Mouse (Mus musculus) layer of hippocampus, postnatal 36 days (tissue): ENCODE results near the gene Ccnk. TPM values are rescaled to one million over a fixed set of nuclear protein-coding genes. Genes with fewer than 3 reads are reported as not detected.

ENCODE experiments used
- DNase-seq, 2 experiments: peaks; one replicate each; pipeline ENCODE4 v3.0.0; 2022
- total RNA-seq, 2 experiments: library from RNA; stranded (reverse); gene quantifications; 2 replicates each; pipeline ENCODE4 v1.2.3; 2021

Ccnk gene
- total RNA-seq: 10 to 100 TPM; 26.9 to 31.2 TPM

DNA sequence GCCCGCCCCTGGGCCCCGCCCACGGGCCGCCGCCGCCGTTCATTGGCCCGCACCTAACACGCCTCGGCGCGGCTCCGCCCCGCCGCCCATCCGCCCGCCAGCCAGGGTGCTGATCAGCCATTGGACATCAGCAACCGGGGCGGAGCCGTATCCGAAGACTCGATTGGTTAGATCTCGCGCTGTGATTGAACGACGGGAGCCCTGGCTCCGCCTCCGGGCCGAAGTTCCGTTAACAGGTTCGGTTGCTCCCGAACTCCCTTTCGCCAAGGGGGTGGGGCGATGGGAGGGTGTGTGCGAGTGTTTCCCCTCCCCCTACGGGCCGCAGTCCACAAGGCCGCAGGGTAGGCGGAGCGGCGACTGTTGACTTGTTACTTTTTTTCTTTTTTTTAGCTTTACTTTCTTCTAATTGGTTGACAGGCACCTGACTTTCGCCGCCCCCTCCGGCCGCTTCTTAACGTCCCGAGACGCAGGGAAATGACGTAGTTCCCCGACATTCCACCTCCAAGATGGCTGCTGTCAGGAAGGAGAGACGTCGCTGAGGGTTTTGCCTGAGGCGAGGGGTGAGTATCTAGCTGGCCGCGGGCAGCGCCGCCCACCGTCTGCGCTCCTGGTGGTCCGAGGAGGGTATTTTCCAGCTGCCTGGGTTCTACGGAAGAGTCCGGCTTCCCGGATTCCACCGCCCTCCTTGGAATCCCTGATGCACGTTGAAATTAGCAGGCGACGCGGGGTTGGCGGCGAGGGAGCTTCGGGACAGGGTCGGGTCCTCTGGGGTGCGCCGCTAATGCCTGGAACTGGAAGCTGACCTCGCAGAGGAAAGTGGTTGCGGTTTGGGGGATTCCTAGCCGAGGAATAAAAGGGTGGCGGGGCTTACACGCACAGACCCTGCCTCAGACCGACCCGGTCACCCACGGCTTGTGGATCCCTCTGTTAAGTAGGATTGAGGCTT, at the start of gene Ccnk:
Gene Ccnk (plus strand): TSS at position 259 of the 946 bp plus-strand sequence.
- peak; percentile 98 to 99 for DNase-seq

DNA sequence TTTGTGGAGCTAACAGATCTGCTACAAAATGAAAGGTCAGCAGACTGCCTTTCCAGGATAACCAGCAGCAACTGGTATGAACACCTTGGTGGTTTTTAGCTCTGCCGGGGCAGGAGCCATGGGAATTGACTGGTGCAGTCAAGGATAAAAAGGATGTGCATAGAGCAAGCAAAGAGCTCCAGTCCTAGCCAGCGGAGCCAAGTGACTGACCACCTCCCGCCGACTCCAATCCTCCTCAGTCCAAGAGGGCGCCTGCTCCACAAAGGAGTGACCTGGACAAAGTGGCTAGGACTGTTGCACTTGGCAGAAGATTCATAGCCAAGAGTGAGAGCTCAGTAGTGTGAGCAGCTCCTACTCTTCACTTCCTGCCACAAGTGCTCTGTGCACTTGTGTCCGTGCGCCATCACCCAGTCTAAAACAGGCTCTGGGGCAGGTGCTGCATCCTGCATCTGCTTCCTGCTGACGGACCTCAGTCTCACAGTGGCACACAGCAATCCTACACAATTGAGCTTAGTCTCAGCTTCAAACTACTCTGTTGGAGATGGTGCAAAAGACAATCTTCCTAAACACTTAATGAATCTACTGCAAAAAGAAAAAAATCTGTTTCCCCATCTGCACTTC, 46.8 kb upstream of the Ccnk start:
- no peak for DNase-seq

DNA sequence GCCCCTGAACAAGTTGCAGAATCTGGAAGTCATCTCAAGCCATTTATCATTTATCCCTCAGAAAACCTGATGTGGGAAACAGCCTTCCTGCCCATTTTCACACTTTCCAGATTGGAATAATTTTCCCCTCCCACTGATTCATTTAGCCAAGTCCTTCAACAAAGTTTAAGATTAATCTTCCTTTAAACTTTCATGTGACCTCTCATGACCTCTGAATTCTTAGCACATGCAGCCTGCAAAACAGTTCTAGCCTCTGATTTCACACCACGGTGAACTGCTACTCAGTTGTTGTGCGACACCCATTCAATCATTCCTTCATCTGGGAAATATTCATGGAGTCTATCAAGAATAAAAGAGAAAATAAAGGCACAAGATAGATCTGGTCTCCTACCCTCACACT, 46.2 kb upstream of the Ccnk start:
- no peak for DNase-seq

DNA sequence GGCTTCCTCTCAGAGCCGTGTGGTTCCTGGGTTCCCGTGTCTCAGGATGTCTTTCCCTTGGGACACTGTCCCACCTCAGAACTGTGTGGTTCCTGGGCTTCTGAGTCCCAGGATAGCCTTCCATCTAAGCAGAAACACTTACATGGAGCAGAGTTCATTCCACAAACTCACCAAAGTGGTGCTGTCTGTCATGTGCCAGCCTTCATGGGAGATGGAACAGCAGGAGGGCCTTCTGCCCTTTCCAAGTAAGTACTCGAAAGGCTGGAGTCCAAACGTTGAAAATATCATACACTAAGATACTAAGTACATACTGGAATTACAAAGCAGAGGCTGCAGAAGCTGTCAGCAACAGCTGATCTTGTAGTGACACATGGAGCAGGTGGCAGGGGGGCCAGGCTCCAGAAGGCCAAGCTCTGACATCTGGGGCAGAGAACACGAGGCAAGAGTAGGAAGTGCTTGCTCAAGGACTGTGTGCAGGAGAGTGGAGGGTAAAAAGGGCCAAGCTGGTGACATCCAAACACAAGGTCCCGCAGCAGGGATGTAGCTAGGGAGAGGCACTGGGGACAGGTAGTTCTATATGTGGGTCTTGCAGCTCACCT, 43.7 kb upstream of the Ccnk start:
- no peak for DNase-seq

DNA sequence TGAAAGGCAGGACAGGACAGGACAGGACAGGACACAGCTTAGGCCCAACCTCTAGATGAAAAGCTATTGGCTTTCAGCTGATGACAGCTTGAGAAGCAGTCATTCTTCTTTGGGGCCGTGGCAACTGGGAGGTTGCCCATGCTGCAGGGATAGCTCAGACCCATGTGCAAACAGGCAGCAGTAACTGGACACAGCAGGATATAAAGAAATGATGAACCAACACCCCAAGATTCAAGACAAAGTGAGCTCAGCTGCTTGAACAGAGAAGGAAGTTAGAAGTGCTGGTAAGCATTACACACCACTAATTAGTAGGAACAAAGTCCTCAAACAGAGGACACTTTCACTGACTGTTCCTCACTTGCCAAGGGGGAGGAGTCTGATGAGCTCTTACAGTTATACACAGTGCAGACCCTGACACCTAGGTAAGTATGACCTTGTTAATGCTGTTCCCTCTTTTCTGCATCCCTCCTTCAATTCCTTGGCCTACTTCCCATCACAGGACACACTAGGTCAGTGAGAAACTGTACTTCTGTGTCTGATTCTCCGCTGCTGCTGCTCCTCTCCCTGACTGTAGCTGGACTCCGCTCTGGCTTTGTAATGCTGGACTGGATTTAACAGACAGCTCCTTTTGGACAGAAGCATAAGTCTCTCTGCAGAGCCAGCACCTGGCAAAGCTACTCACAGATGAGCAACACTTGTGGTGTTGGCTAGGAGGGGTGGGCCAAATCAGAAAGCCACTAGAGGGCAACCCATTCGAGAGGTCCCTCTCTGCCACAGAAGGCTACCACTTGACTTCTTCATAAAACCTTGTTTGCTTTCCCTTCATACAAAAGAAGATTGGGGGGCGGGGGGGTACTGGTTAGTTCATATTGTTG, 35.5 kb upstream of the Ccnk start:
- no peak for DNase-seq

DNA sequence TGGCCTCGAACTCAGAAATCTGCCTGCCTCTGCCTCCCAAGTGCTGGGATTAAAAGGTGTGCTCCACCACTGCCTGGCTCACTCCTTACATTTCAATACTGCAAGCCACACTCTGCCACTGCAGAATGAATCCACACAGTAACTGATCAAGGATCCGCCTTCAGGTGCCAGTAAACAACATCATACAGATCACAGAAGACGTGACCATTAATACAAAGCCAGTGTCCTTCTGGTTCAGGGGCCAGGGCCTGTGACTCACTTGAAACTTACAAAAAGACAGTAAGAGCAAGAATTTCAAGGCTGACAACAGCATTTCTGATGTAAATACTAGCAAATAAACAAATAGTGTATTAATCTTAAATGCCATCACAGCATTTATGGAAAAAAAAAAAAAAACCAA, 34.2 kb upstream of the Ccnk start:
- DNase-seq: no peak

DNA sequence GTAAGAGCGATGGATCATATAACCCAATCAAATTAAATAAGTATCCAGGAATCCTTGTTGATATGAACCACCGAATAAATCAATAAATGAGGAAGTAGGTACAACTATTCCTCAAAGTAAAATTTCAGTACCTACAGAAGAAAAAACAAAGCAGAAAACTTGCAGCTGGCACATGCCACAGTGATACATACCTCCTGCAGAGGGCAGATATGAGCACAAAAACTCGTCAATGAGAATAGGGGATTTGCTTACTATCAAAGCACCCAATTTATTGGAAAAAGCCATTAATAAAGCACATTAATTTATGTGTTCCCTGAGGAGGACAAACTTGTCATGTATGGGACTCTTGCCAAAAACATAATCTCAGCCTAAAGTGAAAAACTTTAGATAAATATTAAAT, 29.6 kb upstream of the Ccnk start:
- DNase-seq: no peak

DNA sequence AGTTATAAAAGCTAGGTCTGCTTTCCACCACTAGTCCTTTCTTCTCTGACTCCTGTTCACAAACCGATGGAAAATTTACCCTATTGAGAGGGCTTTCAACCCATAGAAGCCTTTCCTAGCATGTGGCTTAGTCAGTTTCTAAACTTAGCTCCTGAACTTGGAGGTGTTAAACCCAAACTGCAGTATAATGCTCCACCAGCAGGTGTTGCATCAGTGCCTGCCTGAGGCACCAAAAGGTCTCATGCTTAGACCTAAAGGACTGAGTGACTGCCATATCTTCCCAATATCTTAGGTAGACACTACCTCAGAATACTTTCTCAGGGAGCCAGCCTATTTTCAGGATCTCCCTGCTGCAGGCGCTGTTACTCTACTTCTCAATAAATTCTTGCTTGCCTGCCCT, 26.6 kb upstream of the Ccnk start:
- DNase-seq: no peak

DNA sequence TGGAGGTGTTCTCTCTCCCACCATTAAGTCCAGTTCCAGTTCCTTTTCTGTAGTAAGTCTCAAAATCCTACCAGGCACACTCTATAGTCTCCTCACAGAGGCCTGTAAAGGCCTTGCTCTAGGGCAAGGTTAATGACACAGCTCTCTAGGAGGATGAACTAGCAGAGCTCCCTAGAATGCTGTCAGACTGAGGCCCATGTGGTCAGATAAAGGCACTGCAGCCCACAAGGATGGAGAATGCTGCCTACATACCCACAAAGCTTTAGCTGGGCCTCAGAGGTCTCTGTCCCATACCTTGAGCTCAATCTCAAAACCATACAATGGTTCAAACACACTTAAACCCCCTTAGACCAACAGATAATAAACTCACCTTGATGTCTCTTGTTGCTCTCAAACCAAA, 19.5 kb upstream of the Ccnk start:
- DNase-seq: no peak

DNA sequence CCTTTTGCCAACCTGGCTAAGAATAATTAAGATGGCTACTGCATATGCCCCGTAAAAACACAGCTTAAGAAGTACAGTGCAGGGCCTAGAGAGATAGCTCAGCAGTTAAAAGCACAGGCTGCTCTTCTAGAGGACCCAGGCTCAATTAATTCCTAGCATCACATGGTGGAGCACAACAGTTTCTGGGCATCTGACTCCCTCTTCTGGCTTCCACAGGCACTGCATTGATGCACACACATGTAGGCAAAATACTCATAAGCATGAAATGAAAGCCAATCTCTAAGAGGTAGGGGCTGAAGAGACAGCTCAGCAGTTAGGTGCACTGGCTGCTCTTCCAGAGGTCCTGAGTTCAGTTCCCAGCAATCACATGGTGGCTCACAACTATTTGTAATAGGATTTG, 17.3 kb upstream of the Ccnk start:
- DNase-seq: no peak

DNA sequence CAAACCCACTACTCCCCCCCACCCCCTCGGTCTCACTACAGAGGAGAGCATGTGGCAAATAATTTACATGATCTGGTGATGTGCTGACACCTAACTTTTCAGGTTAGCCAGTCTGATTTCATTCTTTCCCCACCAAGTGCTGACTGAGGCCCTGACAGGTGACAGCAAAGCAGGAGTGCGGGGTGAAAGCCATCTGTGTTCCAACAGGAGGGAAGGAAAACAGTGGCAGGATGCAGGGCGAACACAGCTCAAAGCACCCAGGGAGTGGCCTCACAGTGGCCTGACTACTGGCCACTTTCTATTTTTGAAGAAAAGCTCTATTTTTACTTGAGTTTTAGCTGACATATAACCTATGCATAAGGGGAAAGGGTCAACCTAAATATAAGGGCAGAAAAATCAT, 15.7 kb upstream of the Ccnk start:
- no peak for DNase-seq

DNA sequence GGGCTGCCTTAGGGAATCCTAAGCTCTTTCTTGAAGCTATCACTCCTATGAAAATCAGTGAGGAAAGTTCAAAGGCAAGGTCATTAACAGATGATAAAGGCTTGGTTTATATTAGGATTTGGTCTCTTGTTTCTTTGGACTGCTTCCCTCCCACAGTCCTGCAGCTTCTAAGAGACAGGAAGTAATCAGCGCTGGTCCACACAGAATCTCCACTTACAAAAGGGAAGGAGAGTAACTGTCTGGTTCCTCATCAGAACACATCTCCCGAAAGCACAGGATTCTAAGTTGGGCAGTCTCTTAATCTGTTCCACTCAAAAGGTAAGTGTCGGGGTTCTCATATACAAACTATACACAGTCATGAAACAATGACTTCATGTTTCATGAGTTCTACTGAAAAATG, 10.5 kb upstream of the Ccnk start:
- DNase-seq: no peak

DNA sequence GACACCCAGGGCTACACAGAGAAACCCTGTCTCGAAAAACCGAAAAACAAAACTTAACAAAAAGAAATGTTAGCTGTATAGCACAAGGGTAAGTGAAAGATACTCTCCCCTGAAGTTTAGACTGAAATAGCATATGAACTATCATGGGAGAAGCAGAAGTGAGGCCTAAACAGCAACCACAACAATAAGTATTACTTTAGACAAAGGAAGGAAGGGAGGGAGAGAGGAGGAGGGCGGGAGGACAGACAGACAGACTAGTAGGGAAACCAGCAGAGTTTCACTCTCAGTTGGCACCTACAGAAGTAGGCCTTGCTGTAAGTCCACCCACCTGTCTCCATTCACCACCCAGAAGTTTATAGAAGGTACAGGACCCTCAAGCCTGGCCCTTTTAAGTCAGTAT, 8.9 kb upstream of the Ccnk start:
- DNase-seq: no peak

DNA sequence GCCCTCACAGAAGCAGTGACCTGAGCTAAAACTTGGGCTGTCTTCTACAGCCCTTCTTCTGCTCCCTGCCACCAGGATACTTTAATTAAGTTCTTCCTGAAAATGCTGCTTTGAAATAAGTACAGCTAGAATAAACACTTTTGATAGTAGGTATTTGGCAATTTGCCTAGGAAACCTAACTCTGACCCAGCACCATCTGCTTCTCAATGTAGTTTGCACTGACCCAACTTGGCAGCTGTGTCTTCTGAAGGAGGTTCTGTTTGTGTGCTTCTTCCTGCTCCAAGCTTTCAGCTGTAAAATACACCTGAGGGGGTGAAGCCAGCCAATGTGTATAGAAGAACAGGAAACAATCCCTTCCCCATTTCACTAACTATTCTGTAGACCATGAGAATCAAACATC, 8.0 kb upstream of the Ccnk start:
- no peak for DNase-seq

DNA sequence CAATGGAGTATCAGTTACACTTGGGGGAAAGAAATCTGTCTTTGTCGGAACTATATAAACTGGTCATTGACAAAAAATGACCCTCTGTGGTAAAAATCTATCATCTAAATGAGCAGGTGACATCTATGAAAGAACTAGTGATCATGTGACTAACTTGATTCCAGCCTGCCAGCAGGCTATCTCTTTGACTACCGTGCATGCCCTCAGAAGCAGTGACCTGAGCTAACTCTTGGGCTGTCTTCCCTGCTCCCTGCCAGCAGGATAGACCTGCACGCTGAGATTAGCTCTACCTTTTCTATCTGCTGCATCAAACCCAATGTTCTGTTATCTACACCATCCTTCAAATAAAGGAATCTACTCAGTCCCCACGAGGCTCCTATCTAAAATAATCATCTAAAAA, 6.7 kb upstream of the Ccnk start:
- DNase-seq: no peak

DNA sequence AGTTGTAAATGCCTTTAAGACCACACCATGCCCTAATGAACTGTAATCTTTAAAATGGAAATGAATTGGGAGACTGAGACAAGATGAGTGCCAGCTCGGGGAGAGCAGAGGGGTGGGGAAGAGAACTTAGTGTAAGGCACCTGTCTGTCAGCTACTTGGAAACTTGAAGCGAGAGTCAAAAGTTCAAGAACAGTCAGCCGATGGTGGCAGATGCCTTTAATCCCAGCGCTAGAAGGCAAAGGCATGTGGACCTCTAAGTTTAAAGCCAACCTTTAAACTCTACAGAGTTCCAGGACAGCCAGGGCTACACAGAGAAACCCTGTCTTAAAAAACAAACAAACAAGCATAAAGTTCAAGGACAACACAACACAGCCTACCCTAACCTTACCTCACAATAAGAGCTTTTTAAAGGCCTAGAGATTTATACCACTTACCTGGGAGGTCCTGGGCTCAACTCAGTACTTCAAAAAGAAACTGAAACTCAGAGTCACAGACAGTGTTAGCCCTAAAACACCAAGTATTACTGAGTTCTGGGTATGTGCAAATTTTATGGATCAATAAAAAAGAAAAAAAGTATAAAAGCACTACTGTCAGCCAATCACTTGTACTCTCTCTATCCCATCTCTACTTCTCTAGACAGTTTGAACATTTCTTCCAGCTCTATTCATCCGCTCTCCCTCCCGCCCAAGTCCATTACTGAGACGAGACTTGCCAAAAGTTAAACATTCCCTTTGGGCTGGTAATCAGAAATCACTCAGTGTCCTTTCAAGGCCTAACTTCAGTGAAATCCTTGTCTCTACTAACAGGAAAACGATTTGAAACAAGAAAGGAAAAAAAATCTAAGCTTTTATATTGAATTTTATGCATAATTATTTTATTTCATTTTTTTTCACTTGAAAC, 4.5 kb upstream of the Ccnk start:
- DNase-seq: no peak

DNA sequence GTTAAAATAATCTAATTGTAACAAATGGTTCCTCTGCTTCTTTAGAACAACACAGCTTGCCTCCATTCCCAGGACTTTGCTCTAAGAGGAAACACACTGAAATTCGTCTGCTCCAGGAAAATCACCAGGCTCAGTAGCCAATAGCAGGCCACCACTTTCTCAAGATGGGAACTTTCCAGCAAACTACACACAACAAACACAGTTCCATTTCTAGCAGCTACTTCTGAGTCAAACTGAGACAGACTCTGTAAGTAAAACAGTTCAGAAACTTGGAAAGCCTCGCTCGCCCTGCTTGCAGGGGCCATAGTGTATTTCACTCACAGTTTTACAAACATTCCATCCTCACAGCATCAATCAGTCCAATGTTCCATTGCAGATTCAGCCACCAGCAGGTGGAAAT, 3.0 kb upstream of the Ccnk start:
- DNase-seq: no peak

DNA sequence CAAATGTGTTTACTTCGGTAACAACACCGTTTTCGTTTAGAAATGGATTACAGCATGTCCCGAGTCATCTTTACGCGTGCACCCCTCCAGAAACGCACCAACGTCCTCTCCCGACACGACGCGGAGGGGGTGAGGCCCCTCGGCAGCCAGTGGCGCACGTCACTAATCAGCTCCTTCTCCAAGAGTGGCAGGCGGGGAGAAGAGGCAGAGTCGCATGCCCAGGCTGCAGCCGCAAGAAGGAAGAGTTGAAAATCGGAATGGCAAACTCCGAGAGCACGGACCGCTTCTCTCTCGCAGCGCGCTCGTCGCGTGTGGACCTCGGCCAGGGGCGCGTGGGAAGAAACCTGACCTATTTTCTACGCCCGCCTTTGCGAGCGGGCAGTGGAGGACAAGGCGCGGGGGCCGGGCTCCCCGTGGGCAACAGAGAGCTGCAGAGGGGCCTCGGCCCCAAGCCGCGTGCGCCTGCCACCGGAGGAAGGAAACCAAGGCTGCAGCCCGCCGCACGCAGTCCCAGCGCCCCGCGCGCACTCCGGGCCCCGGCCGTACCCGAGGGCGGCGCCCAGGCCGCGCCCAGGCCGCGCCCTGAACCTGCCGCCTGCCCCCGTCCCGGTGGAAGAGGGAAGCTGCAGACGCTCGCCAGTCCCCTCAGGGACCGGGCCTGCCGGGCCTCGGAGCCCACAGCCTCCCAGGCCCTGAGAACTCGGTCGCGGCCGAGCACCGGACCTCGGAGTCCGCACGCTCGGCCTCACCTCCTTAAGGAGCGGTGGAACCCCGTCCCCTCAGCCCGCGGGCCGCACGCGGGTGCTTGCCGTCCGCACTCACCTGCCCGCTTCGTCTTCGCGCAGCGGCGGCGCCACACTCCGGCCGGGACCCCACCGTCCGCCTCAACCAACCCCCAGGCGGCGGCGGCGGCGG, 791 bp upstream of the Ccnk start:
- peak; percentile 59 to 65 for DNase-seq

DNA sequence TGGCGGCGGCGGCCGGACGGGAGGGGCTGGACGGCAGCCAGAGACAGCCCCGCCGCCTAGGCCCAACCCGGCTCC, 296 bp upstream of the Ccnk start, which contains the start of gene Setd3:
Gene Setd3 (minus strand): TSS at position 69 of the 75 bp plus-strand sequence.
- DNase-seq: no peak

DNA sequence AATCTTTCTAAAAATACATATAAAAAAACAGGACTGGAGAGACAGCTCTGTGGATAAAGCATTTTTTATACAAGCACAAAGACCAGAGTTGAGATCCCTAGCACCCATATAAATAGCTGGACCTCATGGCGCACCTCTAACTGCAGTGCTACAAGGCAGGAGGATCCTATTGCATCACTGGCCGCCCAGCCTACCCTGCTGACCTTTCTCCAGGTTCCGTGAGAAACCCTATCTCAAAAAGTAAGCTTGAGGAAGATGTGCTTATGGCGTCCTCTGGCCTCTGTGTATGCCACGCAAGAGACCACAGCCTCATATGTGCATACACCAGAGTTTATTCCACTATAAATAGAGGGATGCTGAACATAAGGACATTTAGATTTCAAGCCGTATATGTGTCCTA, 2.3 kb downstream of the Ccnk start:
- no peak for DNase-seq

DNA sequence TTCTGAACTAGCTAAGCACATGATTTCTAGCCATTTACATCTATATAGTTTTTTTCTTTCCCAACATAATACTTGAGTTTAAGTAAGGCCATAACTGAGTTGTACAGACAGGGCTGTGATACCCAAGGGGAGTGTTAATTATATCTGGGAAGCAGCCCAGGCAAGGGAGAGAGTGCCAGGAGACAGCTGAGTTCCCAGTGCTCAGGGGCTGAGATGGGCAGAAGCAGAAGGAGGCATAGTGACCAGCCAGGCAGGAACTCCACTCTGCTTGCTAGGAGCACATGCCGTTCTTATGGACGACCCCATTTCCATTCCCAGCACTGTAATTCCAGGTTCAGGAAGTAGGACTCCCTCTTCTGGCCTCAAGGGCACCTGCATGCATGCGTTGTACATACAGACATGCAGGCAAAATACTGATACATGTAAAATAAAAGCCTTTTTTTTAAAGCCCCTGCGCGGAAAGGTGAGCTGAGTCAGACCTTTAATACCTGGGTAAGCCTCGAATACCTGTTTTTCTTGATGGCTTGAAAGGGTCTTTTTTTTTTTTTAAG, 8.2 kb downstream of the Ccnk start:
- no peak for DNase-seq
